Mouse (Mus musculus): ENCODE results near the gene Cttnbp2. TPM values are rescaled to one million over a fixed set of nuclear protein-coding genes. Genes with fewer than 3 reads are reported as not detected.

Cttnbp2 gene
- polyA plus RNA-seq, 1 experiment from 2014 or later: 42.6 TPM

DNA sequence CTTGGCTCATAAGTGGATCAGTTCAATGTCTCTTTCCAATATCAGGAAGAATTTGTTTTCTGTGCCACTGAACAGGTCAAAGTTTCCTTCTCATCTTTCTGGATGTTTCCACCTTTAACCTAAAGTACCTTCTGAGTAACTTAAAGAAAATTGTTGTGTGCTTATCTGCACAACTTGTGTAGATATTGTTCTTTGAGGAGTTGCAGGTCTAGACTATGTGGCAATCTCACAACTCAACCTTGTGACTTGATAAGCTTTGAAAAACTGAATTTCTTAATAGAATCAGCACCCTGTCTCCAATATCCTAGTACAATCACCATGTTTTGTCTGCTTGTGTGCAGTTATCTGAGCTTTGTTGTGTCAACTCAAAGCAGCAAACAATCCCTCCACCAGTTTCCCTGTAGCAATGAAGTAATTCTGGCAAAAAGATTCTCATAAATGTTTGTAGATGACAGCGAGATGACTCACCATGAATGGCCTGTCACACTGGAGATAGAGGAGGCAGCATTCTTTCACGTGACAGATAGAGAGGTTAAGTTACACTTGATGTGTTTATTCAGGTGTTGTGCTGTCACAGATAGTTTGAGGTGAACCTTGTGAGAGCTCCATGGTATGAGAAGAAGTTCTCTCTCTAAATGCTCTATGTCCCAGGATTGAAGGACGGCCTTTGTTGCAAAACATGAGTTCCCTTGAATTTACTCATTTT, 165.3 kb downstream of the Cttnbp2 start:
- WGBS: 88% methylated on average over 3 of the region's 3 CpGs
- Histone ChIP-seq H3K9ac (no peak overlapping the region), H3K36me3 (no peaks in the 10 kb centered on the region), H3K27ac (replicated peaks) (no peak overlapping the region), H3K4me2 (no peak overlapping the region), H3K4me1 (replicated peaks) (no peaks in the 10 kb centered on the region), H3K9me3 (no peaks in the 10 kb centered on the region), H3K4me3 (no peak overlapping the region), H3K27me3 (no peaks in the 10 kb centered on the region)
- no peak for ATAC-seq (ENCODE audit: low read depth)

DNA sequence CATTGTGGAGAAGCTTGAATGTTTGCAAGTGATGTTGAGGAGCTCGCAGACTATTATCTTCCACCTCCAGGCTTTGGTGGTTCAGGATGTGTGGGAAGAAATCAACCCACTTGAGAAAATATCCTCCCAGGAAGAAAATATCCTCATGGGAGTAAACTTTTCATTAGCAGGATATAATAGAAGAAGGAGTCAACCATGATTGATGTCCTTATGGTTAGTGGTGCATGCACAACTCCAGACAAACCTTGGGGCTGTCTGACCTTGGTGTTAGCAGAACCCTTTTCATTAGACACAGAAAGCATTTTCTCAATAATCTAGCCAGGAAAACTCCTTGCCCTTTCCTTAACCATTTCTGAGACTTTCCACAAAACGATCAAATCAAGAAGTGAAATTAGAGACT, 170.4 kb downstream of the Cttnbp2 start:
- ATAC-seq (ENCODE audit: low read depth): no peak
- H3K4me1 ChIP-seq (replicated peaks): no peaks in the 10 kb centered on the region

DNA sequence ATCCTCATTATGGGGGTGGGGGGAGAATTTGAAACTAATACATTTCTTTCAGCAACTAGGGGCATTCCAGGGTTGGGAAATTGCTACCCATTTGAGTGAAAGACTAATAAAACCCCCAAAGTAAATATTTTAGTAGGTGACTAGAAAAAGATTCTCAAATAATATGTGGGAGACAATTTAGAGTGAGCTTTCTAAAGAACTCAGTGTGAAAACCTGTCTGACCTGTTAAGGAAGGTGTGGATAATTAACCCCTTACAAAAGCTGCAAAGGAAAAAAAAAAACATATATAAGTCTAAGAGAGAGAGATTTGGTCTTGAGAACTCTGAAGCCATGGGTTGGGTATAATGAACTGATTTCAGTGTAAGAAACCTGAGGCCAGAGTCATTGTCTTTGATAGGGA, 176.3 kb downstream of the Cttnbp2 start:
- Histone ChIP-seq H3K9me3 (no peaks in the 10 kb centered on the region), H3K36me3 (no peaks in the 10 kb centered on the region), H3K4me1 (replicated peaks) (no peaks in the 10 kb centered on the region), H3K4me2 (no peak overlapping the region), H3K9ac (no peak overlapping the region), H3K4me3 (no peak overlapping the region), H3K27me3 (no peaks in the 10 kb centered on the region), H3K27ac (replicated peaks) (no peak overlapping the region)
- no peak for ATAC-seq (ENCODE audit: low read depth)

More for the DNA sequence above, 170.4 kb downstream of the Cttnbp2 start:
- Histone ChIP-seq H3K36me3 (no peaks in the 10 kb centered on the region), H3K4me2 (no peak overlapping the region), H3K27me3 (no peaks in the 10 kb centered on the region), H3K4me3 (no peak overlapping the region), H3K9me3 (no peaks in the 10 kb centered on the region), H3K9ac (no peak overlapping the region), H3K27ac (replicated peaks) (no peak overlapping the region)
- WGBS: 87% methylated on average over 2 of the region's 2 CpGs

GRCm38 (mm10) chr6:18335393-18335792, 179.2 kb downstream of the Cttnbp2 start:
- no peak for ATAC-seq (ENCODE audit: low read depth)
- Histone ChIP-seq H3K9ac (no peak overlapping the region), H3K9me3 (no peaks in the 10 kb centered on the region), H3K4me2 (no peak overlapping the region), H3K27ac (replicated peaks) (no peak overlapping the region), H3K4me3 (no peak overlapping the region), H3K36me3 (no peaks in the 10 kb centered on the region), H3K4me1 (replicated peaks) (no peaks in the 10 kb centered on the region), H3K27me3 (no peaks in the 10 kb centered on the region)
- WGBS: 89% methylated on average over 3 of the region's 3 CpGs

DNA sequence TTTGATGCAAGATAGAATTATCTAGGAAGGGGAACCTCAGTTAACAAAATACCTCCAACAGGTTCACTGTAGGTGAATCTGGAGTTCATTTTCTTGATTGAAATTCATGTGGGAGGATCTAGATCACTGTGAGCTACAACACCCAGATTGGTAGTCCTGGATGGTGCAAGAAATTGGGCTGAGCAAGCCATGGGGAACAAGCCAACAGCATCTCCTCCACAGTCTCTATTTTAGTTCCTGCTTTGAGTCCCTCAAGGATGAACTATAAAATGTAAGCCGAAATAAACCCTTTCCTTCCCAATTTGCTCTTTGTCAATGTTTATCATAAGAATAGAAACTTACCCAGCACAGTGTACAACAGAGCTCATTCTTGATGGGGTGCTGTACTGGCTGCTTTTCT, 191.7 kb downstream of the Cttnbp2 start:
- no peaks in the 10 kb centered on the region for H3K27me3 ChIP-seq
- no peak for ATAC-seq (ENCODE audit: low read depth)
- H3K36me3 ChIP-seq: no peaks in the 10 kb centered on the region
- H3K4me2 ChIP-seq: no peak overlapping the region
- H3K9ac ChIP-seq: no peak overlapping the region
- H3K4me3 ChIP-seq: no peak overlapping the region
- H3K4me1 ChIP-seq (replicated peaks): no peaks in the 10 kb centered on the region
- H3K9me3 ChIP-seq: no peaks in the 10 kb centered on the region
- 91% methylated on average over 1 of the region's 1 CpGs for WGBS
- H3K27ac ChIP-seq (replicated peaks): no peak overlapping the region

Small RNAs within 50 kb of the gene (microRNA-seq; reads per million reads assigned to microRNA genes)
- not detected for gene Gm26233
